Mouse (Mus musculus): Measurements from ENCODE around the gene Apc2. TPM values are rescaled to one million over a fixed set of nuclear protein-coding genes. Genes with fewer than 3 reads are reported as not detected.

Apc2 gene
- polyA plus RNA-seq, 1 experiment from 2014 or later, result 0.45 TPM

DNA sequence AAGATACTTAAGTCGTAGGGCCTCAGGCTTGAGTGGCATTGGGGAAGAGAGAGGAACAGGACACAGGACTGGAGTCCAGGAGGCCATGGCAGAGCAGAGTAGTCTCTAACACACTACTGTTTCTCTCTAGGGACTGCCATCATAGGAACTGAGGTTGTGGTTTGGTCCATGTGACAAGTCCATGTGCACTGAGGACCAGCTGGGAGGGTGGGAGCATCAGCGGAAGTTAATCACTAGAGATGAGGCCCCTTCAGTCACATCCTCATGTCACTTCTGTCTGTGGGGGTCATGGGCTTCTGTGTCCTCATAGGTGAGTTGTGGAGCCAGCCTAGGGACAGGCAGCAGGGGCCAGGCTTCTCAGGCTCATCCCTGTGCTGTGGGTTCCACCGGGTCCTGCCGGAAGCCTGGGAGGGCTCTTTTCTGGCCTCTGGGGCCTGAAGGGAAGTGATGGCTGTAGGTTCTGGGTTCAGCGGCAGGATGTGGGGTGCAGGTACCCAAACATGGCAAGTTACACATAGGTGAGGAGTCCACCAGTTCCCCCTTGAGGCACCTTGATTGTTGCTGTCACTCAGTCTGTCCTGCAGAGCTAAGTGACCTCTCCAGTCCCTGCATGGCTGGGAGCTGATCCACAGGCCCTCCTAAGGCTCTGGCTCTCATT lies 24.5 kb upstream of the Apc2 start:
- H3K4me1 ChIP-seq (replicated peaks; ENCODE audit: control insufficient read depth, insufficient read depth, low read length), result peaks cover 60% of the 10 kb centered on the region
- ATAC-seq (replicated peaks; ENCODE audit: low FRiP score) (no peak), DNase-seq (ENCODE audit: low spot score) (no peak)
- H3K9me3 ChIP-seq (ENCODE audit: control insufficient read depth, low read length), result no peaks in the 10 kb centered on the region
- H3K36me3 ChIP-seq (ENCODE audit: control insufficient read depth, insufficient read depth, low read length), result peaks cover 29% of the 10 kb centered on the region
- H3K4me2 ChIP-seq, result peak overlapping the region; percentile 58
- no peaks in the 10 kb centered on the region for H3K27me3 ChIP-seq (replicated peaks; ENCODE audit: control insufficient read depth, insufficient read depth, low read length)
- peak overlapping the region; percentile 53 for H3K9ac ChIP-seq (ENCODE audit: low read depth, low read length)
- 67% methylated on average over 5 of the region's 5 CpGs for WGBS
- peak overlapping the region; percentile 16 for H3K4me3 ChIP-seq (ENCODE audit: low read depth, low read length)
- peak overlapping the region; percentile 88 for H3K27ac ChIP-seq (ENCODE audit: low read depth, low read length)

GRCm38 (mm10) chr10:80271870-80272585 lies 23.7 kb upstream of the Apc2 start:
- DNase-seq (ENCODE audit: low spot score) (no peak), ATAC-seq (replicated peaks; ENCODE audit: low FRiP score) (peak; percentile 53)
- Histone ChIP-seq H3K9me3 (ENCODE audit: control insufficient read depth, low read length) (no peaks in the 10 kb centered on the region), H3K4me2 (peak overlapping the region; percentile 58), H3K4me1 (replicated peaks; ENCODE audit: control insufficient read depth, insufficient read depth, low read length) (peaks cover 53% of the 10 kb centered on the region), H3K36me3 (ENCODE audit: control insufficient read depth, insufficient read depth, low read length) (peaks cover 32% of the 10 kb centered on the region), H3K27me3 (replicated peaks; ENCODE audit: control insufficient read depth, insufficient read depth, low read length) (no peaks in the 10 kb centered on the region), H3K27ac (ENCODE audit: low read depth, low read length) (peak overlapping the region; percentile 88), H3K9ac (ENCODE audit: low read depth, low read length) (peak overlapping the region; percentile 53), H3K4me3 (ENCODE audit: low read depth, low read length) (peak overlapping the region; percentile 29)
- WGBS, result 81% methylated on average over 8 of the region's 8 CpGs

- Histone ChIP-seq H3K4me2 (no peak overlapping the region), H3K36me3 (ENCODE audit: control insufficient read depth, insufficient read depth, low read length) (peaks cover 42% of the 10 kb centered on the region), H3K27ac (ENCODE audit: low read depth, low read length) (no peak overlapping the region), H3K4me1 (replicated peaks; ENCODE audit: control insufficient read depth, insufficient read depth, low read length) (peaks cover 36% of the 10 kb centered on the region), H3K9me3 (ENCODE audit: control insufficient read depth, low read length) (no peaks in the 10 kb centered on the region), H3K4me3 (ENCODE audit: low read depth, low read length) (no peak overlapping the region), H3K27me3 (replicated peaks; ENCODE audit: control insufficient read depth, insufficient read depth, low read length) (no peaks in the 10 kb centered on the region), H3K9ac (ENCODE audit: low read depth, low read length) (no peak overlapping the region)
- WGBS, result 80% methylated on average over 3 of the region's 3 CpGs
- DNase-seq (ENCODE audit: low spot score) (no peak), ATAC-seq (replicated peaks; ENCODE audit: low FRiP score) (no peak)
These were observed 21.9 kb upstream of the Apc2 start for GRCm38 (mm10) chr10:80273847-80274246.

GRCm38 (mm10) chr10:80276238-80276637 lies 19.5 kb upstream of the Apc2 start:
- Histone ChIP-seq H3K27me3 (replicated peaks; ENCODE audit: control insufficient read depth, insufficient read depth, low read length) (no peaks in the 10 kb centered on the region), H3K9me3 (ENCODE audit: control insufficient read depth, low read length) (no peaks in the 10 kb centered on the region), H3K27ac (ENCODE audit: low read depth, low read length) (no peak overlapping the region), H3K4me2 (no peak overlapping the region), H3K9ac (ENCODE audit: low read depth, low read length) (no peak overlapping the region), H3K4me1 (replicated peaks; ENCODE audit: control insufficient read depth, insufficient read depth, low read length) (peaks cover 15% of the 10 kb centered on the region), H3K4me3 (ENCODE audit: low read depth, low read length) (no peak overlapping the region), H3K36me3 (ENCODE audit: control insufficient read depth, insufficient read depth, low read length) (peaks cover 62% of the 10 kb centered on the region)
- ATAC-seq (replicated peaks; ENCODE audit: low FRiP score) (no peak), DNase-seq (ENCODE audit: low spot score) (no peak)
- 83% methylated on average over 5 of the region's 5 CpGs for WGBS

DNA sequence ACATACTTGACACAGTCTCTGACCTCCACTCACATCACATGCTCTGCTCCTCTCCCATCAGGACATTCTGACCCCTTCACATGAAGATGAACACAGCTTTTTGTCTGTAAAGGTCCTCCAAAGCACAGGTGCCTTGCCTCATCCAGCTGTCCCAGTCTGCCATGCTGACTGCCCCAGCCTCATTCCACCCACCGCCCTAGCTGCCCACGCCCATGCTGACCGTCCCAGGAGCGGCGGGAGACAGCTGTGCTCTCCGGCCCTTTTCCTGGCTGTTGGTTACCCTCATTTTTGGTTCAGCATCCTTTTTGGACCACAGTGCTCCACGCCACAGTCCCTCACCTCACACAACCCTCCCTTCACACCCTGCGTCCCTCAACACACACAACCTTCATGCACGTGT lies 17.4 kb upstream of the Apc2 start:
- peaks cover 3% of the 10 kb centered on the region; the same call in 1 of the 2 replicates for H3K4me1 ChIP-seq (replicated peaks; ENCODE audit: control insufficient read depth, insufficient read depth, low read length)
- H3K9ac ChIP-seq (ENCODE audit: low read depth, low read length), result no peak overlapping the region
- H3K27me3 ChIP-seq (replicated peaks; ENCODE audit: control insufficient read depth, insufficient read depth, low read length), result no peaks in the 10 kb centered on the region
- ATAC-seq (replicated peaks; ENCODE audit: low FRiP score) (no peak), DNase-seq (ENCODE audit: low spot score) (no peak)
- no peaks in the 10 kb centered on the region for H3K9me3 ChIP-seq (ENCODE audit: control insufficient read depth, low read length)
- H3K36me3 ChIP-seq (ENCODE audit: control insufficient read depth, insufficient read depth, low read length), result peaks cover 76% of the 10 kb centered on the region
- 95% methylated on average over 9 of the region's 9 CpGs for WGBS
- H3K4me3 ChIP-seq (ENCODE audit: low read depth, low read length), result no peak overlapping the region
- H3K27ac ChIP-seq (ENCODE audit: low read depth, low read length), result no peak overlapping the region
- no peak overlapping the region for H3K4me2 ChIP-seq

DNA sequence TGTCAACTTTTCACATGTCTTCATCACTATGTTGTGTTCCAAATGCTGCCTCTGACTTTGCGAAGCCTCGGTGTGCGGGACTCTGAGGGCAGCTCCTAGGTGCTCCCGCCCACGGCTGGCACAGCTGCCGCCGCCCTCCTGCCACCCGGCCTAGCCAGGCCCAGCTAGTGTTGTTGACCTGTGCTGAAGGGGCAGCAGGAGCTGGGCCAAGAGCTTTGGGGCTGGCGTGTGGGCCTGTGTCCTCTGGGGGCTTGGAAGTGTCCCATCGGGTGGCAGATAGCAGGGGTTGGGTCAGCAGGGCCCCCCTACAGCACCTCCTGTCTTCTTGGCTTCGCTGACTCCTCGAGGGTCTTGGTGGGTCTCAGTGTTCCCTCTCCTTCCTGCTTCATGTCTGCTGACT lies 16.5 kb upstream of the Apc2 start:
- H3K4me3 ChIP-seq (ENCODE audit: low read depth, low read length), result no peak overlapping the region
- H3K36me3 ChIP-seq (ENCODE audit: control insufficient read depth, insufficient read depth, low read length), result peaks cover 79% of the 10 kb centered on the region
- H3K9me3 ChIP-seq (ENCODE audit: control insufficient read depth, low read length), result no peaks in the 10 kb centered on the region
- H3K9ac ChIP-seq (ENCODE audit: low read depth, low read length), result no peak overlapping the region
- 90% methylated on average over 12 of the region's 12 CpGs for WGBS
- no peak for DNase-seq (ENCODE audit: low spot score)
- no peaks in the 10 kb centered on the region; the same call in 1 of the 2 replicates for H3K4me1 ChIP-seq (replicated peaks; ENCODE audit: control insufficient read depth, insufficient read depth, low read length)
- H3K4me2 ChIP-seq, result no peak overlapping the region
- H3K27ac ChIP-seq (ENCODE audit: low read depth, low read length), result no peak overlapping the region
- ATAC-seq (replicated peaks; ENCODE audit: low FRiP score), result no peak
- no peaks in the 10 kb centered on the region for H3K27me3 ChIP-seq (replicated peaks; ENCODE audit: control insufficient read depth, insufficient read depth, low read length)

DNA sequence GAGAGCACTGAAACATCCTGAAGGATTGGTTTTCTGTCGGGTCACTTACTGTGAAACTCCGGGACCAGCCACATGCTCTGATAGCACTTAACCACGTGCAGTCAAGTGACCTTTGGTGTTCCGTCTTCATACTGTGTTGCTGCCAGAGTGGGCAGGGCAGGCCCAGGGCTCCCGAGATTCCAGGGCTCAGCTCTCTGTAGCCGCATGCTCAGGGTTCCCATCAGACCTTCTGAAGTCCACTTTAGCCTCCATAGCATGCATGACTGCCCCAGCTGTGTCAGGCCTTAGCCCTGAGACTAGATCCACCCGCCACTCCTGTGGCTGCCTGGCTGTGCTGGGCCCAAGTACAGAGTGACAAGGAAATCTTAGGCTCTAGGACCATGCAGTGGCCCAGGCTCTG lies 14.5 kb upstream of the Apc2 start:
- ATAC-seq (replicated peaks; ENCODE audit: low FRiP score), result no peak

GRCm38 (mm10) chr10:80281921-80282371 lies 13.8 kb upstream of the Apc2 start:
- peaks cover 82% of the 10 kb centered on the region for H3K36me3 ChIP-seq (ENCODE audit: control insufficient read depth, insufficient read depth, low read length)
- no peak overlapping the region for H3K27ac ChIP-seq (ENCODE audit: low read depth, low read length)
- ATAC-seq (replicated peaks; ENCODE audit: low FRiP score) (no peak; the same call in 1 of the 2 replicates), DNase-seq (ENCODE audit: low spot score) (no peak)
- H3K9me3 ChIP-seq (ENCODE audit: control insufficient read depth, low read length), result no peaks in the 10 kb centered on the region
- no peak overlapping the region for H3K9ac ChIP-seq (ENCODE audit: low read depth, low read length)
- H3K4me2 ChIP-seq, result no peak overlapping the region
- WGBS, result 85% methylated on average over 8 of the region's 8 CpGs
- no peaks in the 10 kb centered on the region for H3K4me1 ChIP-seq (replicated peaks; ENCODE audit: control insufficient read depth, insufficient read depth, low read length)
- no peak overlapping the region for H3K4me3 ChIP-seq (ENCODE audit: low read depth, low read length)
- H3K27me3 ChIP-seq (replicated peaks; ENCODE audit: control insufficient read depth, insufficient read depth, low read length), result no peaks in the 10 kb centered on the region

More for the DNA sequence above, 14.5 kb upstream of the Apc2 start:
- Histone ChIP-seq H3K9ac (ENCODE audit: low read depth, low read length) (no peak overlapping the region), H3K36me3 (ENCODE audit: control insufficient read depth, insufficient read depth, low read length) (peaks cover 80% of the 10 kb centered on the region), H3K9me3 (ENCODE audit: control insufficient read depth, low read length) (no peaks in the 10 kb centered on the region), H3K4me2 (no peak overlapping the region), H3K4me1 (replicated peaks; ENCODE audit: control insufficient read depth, insufficient read depth, low read length) (no peaks in the 10 kb centered on the region), H3K27ac (ENCODE audit: low read depth, low read length) (no peak overlapping the region), H3K27me3 (replicated peaks; ENCODE audit: control insufficient read depth, insufficient read depth, low read length) (no peaks in the 10 kb centered on the region), H3K4me3 (ENCODE audit: low read depth, low read length) (no peak overlapping the region)
- WGBS, result 85% methylated on average over 7 of the region's 7 CpGs
- DNase-seq (ENCODE audit: low spot score), result no peak

Data from liver, embryonic 11.5 days (tissue).